Mouse (Mus musculus): ENCODE data around the gene Loxl4.

Gene Loxl4

GRCm38 (mm10) chr19:42563726-42564270, 48.8 kb downstream of the Loxl4 start:
- peak; percentile 94 for DNase-seq

GRCm38 (mm10) chr19:42562981-42563380, 49.6 kb downstream of the Loxl4 start:
- no peak for DNase-seq

GRCm38 (mm10) chr19:42561991-42562390, 50.6 kb downstream of the Loxl4 start:
- peak; percentile 85 for DNase-seq

GRCm38 (mm10) chr19:42558701-42559100, 53.9 kb downstream of the Loxl4 start:
- DNase-seq, result no peak
